ENCODE assay signal across 10 mouse cellular contexts in genomic region chr8:128065127-128065526, GRCm38 (mm10).
"Had no signal": no experiment of that assay in that cellular context is flagged by ENCODE, and none has a peak within 500 bp of the region (broad histone marks: within the 10 kb centered on the region; RNA-seq: fewer than 3 reads in every experiment).

No protein-coding gene starts in this region.

- H3K4me1 ChIP-seq: limb, embryonic 12.5 days; midbrain, embryonic 13.5 days had no signal

- H3K36me3 ChIP-seq: limb, embryonic 12.5 days; midbrain, embryonic 13.5 days had no signal

- H3K4me2 ChIP-seq: limb, embryonic 12.5 days; midbrain, embryonic 13.5 days had no signal

- H3K27me3 ChIP-seq: limb, embryonic 12.5 days; midbrain, embryonic 13.5 days had no signal

- DNase-seq: kidney, adult 18-20 months; kidney, postnatal 14 days; lung, adult 18-20 months; lung, postnatal 36 days; right cerebral cortex, postnatal 14 days had no signal

- H3K27ac ChIP-seq: left cerebral cortex, adult 2 months; limb, embryonic 12.5 days; liver, embryonic 14.5 days; midbrain, embryonic 13.5 days; stomach, postnatal 0 days had no signal

- H3K4me3 ChIP-seq: left cerebral cortex, adult 2 months; limb, embryonic 12.5 days; midbrain, embryonic 13.5 days had no signal

- H3K9me3 ChIP-seq: limb, embryonic 12.5 days; midbrain, embryonic 13.5 days had no signal

- H3K9ac ChIP-seq: limb, embryonic 12.5 days; liver, embryonic 14.5 days; midbrain, embryonic 13.5 days had no signal

- ATAC-seq: midbrain, embryonic 13.5 days had no signal
